In the genomic region with DNA sequence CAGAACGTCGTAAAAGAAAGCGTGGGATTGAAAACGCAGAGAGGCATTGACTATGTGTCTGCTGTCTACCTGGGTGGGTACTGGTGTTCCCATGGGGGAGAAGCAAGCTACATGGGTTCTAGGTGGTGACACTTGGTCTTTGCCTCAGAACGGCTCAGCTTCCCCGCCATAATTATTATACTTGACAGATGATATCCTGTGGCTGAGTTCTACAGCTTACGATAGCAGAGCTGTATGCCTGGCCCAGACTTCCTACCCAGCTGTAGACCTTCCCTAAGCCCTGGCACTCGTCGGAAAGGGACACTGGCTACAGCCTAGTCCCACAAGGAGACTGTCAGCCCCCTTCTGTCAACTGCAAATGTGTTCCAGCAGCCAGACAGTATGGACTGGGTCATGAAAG, we compare ENCODE assay signal across 11 mouse cellular contexts. TPM values are rescaled to one million over a fixed set of nuclear protein-coding genes. Genes with fewer than 3 reads are reported as not detected.
DNase-seq lines count a peak whose midpoint lies in the region; ATAC-seq and TF ChIP-seq lines count a peak whose summit lies in the region.
"Had no signal": no experiment of that assay in that cellular context is flagged by ENCODE, and none has a peak within 500 bp of the region (broad histone marks: within the 10 kb centered on the region; RNA-seq: fewer than 3 reads in every experiment).

No protein-coding gene starts in this region.

- H3K4me2 ChIP-seq in kidney, postnatal 0 days (ENCODE audit: low read length): no peak overlapping the region
- H3K4me2 ChIP-seq in forebrain, embryonic 12.5 days: peak overlapping the region; percentile 32
- H3K4me2 ChIP-seq in hindbrain, embryonic 16.5 days (ENCODE audit: low read length): no peak overlapping the region
- H3K4me2 ChIP-seq in neural tube, embryonic 14.5 days (ENCODE audit: low read depth, low read length): no peak overlapping the region
- H3K4me2 ChIP-seq: embryonic facial prominence, embryonic 15.5 days had no signal

- H3K27me3 ChIP-seq in kidney, postnatal 0 days (ENCODE audit: insufficient read depth, low read length): no peaks in the 10 kb centered on the region
- H3K27me3 ChIP-seq in forebrain, embryonic 12.5 days: no peaks in the 10 kb centered on the region
- no peaks in the 10 kb centered on the region for H3K27me3 ChIP-seq in hindbrain, embryonic 16.5 days (replicated peaks; ENCODE audit: control insufficient read depth, insufficient read depth, low read length)
- no peaks in the 10 kb centered on the region for H3K27me3 ChIP-seq in neural tube, embryonic 14.5 days (ENCODE audit: control insufficient read depth, insufficient read depth, low read length)
- H3K27me3 ChIP-seq: embryonic facial prominence, embryonic 15.5 days had no signal

- no peak for DNase-seq in kidney, postnatal 0 days (ENCODE audit: low spot score)
- DNase-seq in kidney, adult 8-10 months: no peak
- no peak for DNase-seq in cerebellum, adult 18-20 months
- no peak for DNase-seq in thymus, adult 18-20 months
- DNase-seq: adrenal gland, postnatal 36 days; cerebellum, adult 11-12 months; lung, adult 2 months had no signal

- no peak for ATAC-seq in kidney, postnatal 0 days (replicated peaks; ENCODE audit: low FRiP score, low read depth)
- ATAC-seq in forebrain, embryonic 12.5 days (ENCODE audit: low FRiP score): 0 out of 2 replicates have a peak, but pooled peaks have one; percentile 0
- ATAC-seq in hindbrain, embryonic 16.5 days: no peak
- ATAC-seq in neural tube, embryonic 14.5 days (ENCODE audit: low read depth): peak; percentile 5; the same call in 1 of the 2 replicates

- 22% methylated on average over 9 of the region's 9 CpGs for WGBS in kidney, postnatal 0 days
- WGBS in forebrain, embryonic 12.5 days: 13% methylated on average over 9 of the region's 9 CpGs
- WGBS in hindbrain, embryonic 16.5 days: 13% methylated on average over 9 of the region's 9 CpGs
- 9% methylated on average over 9 of the region's 9 CpGs for WGBS in neural tube, embryonic 14.5 days

- peak overlapping the region; percentile 71; the same call in 1 of the 2 replicates for H3K27ac ChIP-seq in kidney, postnatal 0 days
- peak overlapping the region; percentile 91 for H3K27ac ChIP-seq in forebrain, embryonic 12.5 days
- H3K27ac ChIP-seq in hindbrain, embryonic 16.5 days (ENCODE audit: low read depth, low read length): no peak overlapping the region
- H3K27ac ChIP-seq in neural tube, embryonic 14.5 days (ENCODE audit: low read depth, low read length): peak overlapping the region; percentile 40; the same call in 1 of the 2 replicates
- H3K27ac ChIP-seq: embryonic facial prominence, embryonic 15.5 days had no signal

- H3K4me1 ChIP-seq in kidney, postnatal 0 days (replicated peaks; ENCODE audit: insufficient read depth, low read length): peaks cover 61% of the 10 kb centered on the region
- H3K4me1 ChIP-seq in forebrain, embryonic 12.5 days: peaks cover 92% of the 10 kb centered on the region
- peaks cover 46% of the 10 kb centered on the region for H3K4me1 ChIP-seq in hindbrain, embryonic 16.5 days (ENCODE audit: control insufficient read depth, insufficient read depth, low read depth, low read length)
- peaks cover 44% of the 10 kb centered on the region for H3K4me1 ChIP-seq in neural tube, embryonic 14.5 days (ENCODE audit: control insufficient read depth, insufficient read depth, low read length)

- no peak overlapping the region for H3K9ac ChIP-seq in kidney, postnatal 0 days (ENCODE audit: low read depth, low read length)
- no peak overlapping the region for H3K9ac ChIP-seq in forebrain, embryonic 12.5 days
- peak overlapping the region; percentile 35; the same call in 1 of the 2 replicates for H3K9ac ChIP-seq in hindbrain, embryonic 16.5 days (ENCODE audit: low read depth, low read length)
- H3K9ac ChIP-seq in neural tube, embryonic 14.5 days (replicated peaks; ENCODE audit: low read depth, low read length): no peak overlapping the region
- H3K9ac ChIP-seq: embryonic facial prominence, embryonic 15.5 days had no signal

- TF ChIP-seq CTCF in kidney, postnatal 0 days (IDR thresholded peaks at IDR 0.05; ENCODE audit: low read depth): no peak

- H3K9me3 ChIP-seq in kidney, postnatal 0 days (replicated peaks; ENCODE audit: low read length): no peaks in the 10 kb centered on the region
- no peaks in the 10 kb centered on the region for H3K9me3 ChIP-seq in forebrain, embryonic 12.5 days
- H3K9me3 ChIP-seq in hindbrain, embryonic 16.5 days (ENCODE audit: control insufficient read depth, low read length): no peaks in the 10 kb centered on the region
- no peaks in the 10 kb centered on the region for H3K9me3 ChIP-seq in neural tube, embryonic 14.5 days (ENCODE audit: control insufficient read depth, low read length)
- H3K9me3 ChIP-seq: embryonic facial prominence, embryonic 15.5 days had no signal

- H3K36me3 ChIP-seq in kidney, postnatal 0 days (ENCODE audit: insufficient read depth, low read length): no peaks in the 10 kb centered on the region
- 0 out of 2 replicates have a peak, but pooled peaks cover 2% of the 10 kb centered on the region for H3K36me3 ChIP-seq in forebrain, embryonic 12.5 days (replicated peaks)
- H3K36me3 ChIP-seq in hindbrain, embryonic 16.5 days (ENCODE audit: control insufficient read depth, insufficient read depth, low read length): no peaks in the 10 kb centered on the region
- H3K36me3 ChIP-seq in neural tube, embryonic 14.5 days (ENCODE audit: control insufficient read depth, insufficient read depth, low read length): no peaks in the 10 kb centered on the region
- H3K36me3 ChIP-seq: embryonic facial prominence, embryonic 15.5 days had no signal

- no peak overlapping the region for H3K4me3 ChIP-seq in kidney, postnatal 0 days (replicated peaks; ENCODE audit: low read depth, low read length)
- H3K4me3 ChIP-seq in forebrain, embryonic 12.5 days (replicated peaks): no peak overlapping the region
- no peak overlapping the region for H3K4me3 ChIP-seq in hindbrain, embryonic 16.5 days (ENCODE audit: low read length)
- no peak overlapping the region for H3K4me3 ChIP-seq in neural tube, embryonic 14.5 days (ENCODE audit: low read depth, low read length)
- H3K4me3 ChIP-seq: embryonic facial prominence, embryonic 15.5 days had no signal

RNA-seq across cellular contexts. Expression of a gene that starts 37.5 kb away (rescaled TPM):
- 55.3 and 61.7 TPM in 2 replicates for polyA plus RNA-seq in kidney, postnatal 0 days (2015; fragmentation: Nextera tagmentation; extraction: Ambion mirVana)
- 81.1 and 81.2 TPM in 2 replicates for polyA plus RNA-seq in forebrain, embryonic 12.5 days (2016; fragmentation: Nextera tagmentation; extraction: Ambion mirVana)
- 39.8 and 42.4 TPM in 2 replicates for polyA plus RNA-seq in hindbrain, embryonic 16.5 days (2015; fragmentation: Nextera tagmentation; extraction: Ambion mirVana)
- polyA plus RNA-seq in neural tube, embryonic 14.5 days (2014; fragmentation: Nextera tagmentation; extraction: Ambion mirVana): 22.9 and 29.7 TPM in 2 replicates

Comparison
In these comparisons a context has a peak if more than half of its experiments do, and no peak if none do; other contexts are left out.
1. ATAC-seq: peak in forebrain, embryonic 12.5 days (single experiment) and neural tube, embryonic 14.5 days (single experiment); none in kidney, postnatal 0 days (single experiment) and hindbrain, embryonic 16.5 days (single experiment).